Mouse (Mus musculus) MEL (cell line): ENCODE measurements around the gene Cdc25a. TPM values are rescaled to one million over a fixed set of nuclear protein-coding genes. Genes with fewer than 3 reads are reported as not detected.

ENCODE experiments used
- DNase-seq: peaks from one replicate; pipeline ENCODE4 v3.0.0; 2011; ENCODE audit warnings: low read depth, low spot score
- H3K27ac ChIP-seq: 2 replicates; pipeline ENCODE4 v1.5.1; 2012; ENCODE audit warnings: low read depth, mild to moderate bottlenecking, control low read depth, low read length, moderate library complexity; ENCODE audit not compliant: control insufficient read depth
- H3K27me3 ChIP-seq, 2 experiments: fragments of 150-350 bp in 1 of 2; sonication (generic) in 1 of 2; 2 replicates each; pipeline ENCODE4 v1.6.1; 2012; ENCODE audit warnings: low read length in 2 of 2, mild to moderate bottlenecking in 2 of 2, improper control_type of control experiment in 1 of 2, moderate library complexity in 1 of 2; ENCODE audit not compliant: insufficient read depth in 2 of 2, control insufficient read depth in 1 of 2
- H3K36me3 ChIP-seq, 2 experiments: 2 replicates each; pipeline ENCODE4 v1.6.1; 2012 to 2014; ENCODE audit warnings: low read length in 2 of 2, improper control_type of control experiment in 1 of 2, inconsistent platforms in 1 of 2, mild to moderate bottlenecking in 1 of 2; ENCODE audit not compliant: insufficient read depth in 2 of 2, control insufficient read depth in 1 of 2
- H3K4me1 ChIP-seq, 2 experiments: fragments of 150-350 bp in 1 of 2; sonication (generic) in 1 of 2; 2 replicates each; pipeline ENCODE4 v1.6.1; 2012; ENCODE audit warnings: low read length in 2 of 2, improper control_type of control experiment in 1 of 2, mild to moderate bottlenecking in 1 of 2; ENCODE audit not compliant: insufficient read depth in 2 of 2, control insufficient read depth in 1 of 2
- H3K4me3 ChIP-seq, 2 experiments: fragments of 150-350 bp in 1 of 2; sonication (generic) in 1 of 2; 2 replicates each; pipeline ENCODE4 v1.5.1; 2012; ENCODE audit warnings: low read depth in 2 of 2, low read length in 2 of 2, mild to moderate bottlenecking in 2 of 2, moderate library complexity in 2 of 2, control low read depth in 1 of 2, improper control_type of control experiment in 1 of 2; ENCODE audit not compliant: control insufficient read depth in 1 of 2, insufficient read depth in 1 of 2
- H3K79me2 ChIP-seq: 2 replicates; pipeline ENCODE4 v1.6.1; 2012; ENCODE audit warnings: mild to moderate bottlenecking, low read length, moderate library complexity; ENCODE audit not compliant: control insufficient read depth, poor library complexity, insufficient read depth
- H3K9ac ChIP-seq: 2 replicates; pipeline ENCODE4 v1.6.1; 2012; ENCODE audit warnings: low read depth, mild to moderate bottlenecking, control low read depth, low read length, moderate library complexity; ENCODE audit not compliant: control insufficient read depth, poor library complexity, severe bottlenecking
- H3K9me3 ChIP-seq: fragments of 150-350 bp; sonication (generic); replicated peaks from 2 replicates; pipeline ENCODE4 v1.6.1; 2012; ENCODE audit warnings: mild to moderate bottlenecking, low read length, improper control_type of control experiment, moderate library complexity; ENCODE audit not compliant: insufficient read depth
- BHLHE40 ChIP-seq: IDR thresholded peaks from 2 replicates; pipeline ENCODE4 v1.6.1; 2012; ENCODE audit warnings: low read depth, mild to moderate bottlenecking, inconsistent platforms, low read length, improper control_type of control experiment, borderline replicate concordance
- CHD1 ChIP-seq: IDR thresholded peaks from 2 replicates; pipeline ENCODE4 v1.6.1; 2012; ENCODE audit warnings: low read depth, mild to moderate bottlenecking, inconsistent platforms, low read length, improper control_type of control experiment
- CHD2 ChIP-seq: IDR thresholded peaks from 2 replicates; pipeline ENCODE4 v1.6.1; 2011; ENCODE audit warnings: low read length, improper control_type of control experiment
- CTCF ChIP-seq, 3 experiments: IDR thresholded peaks in 2 of 3; conservative IDR thresholded peaks in 1 of 3; 2 replicates each; pipeline ENCODE4 v1.5.1; 2011 to 2012; ENCODE audit warnings: low read length in 3 of 3, low read depth in 2 of 3, mild to moderate bottlenecking in 2 of 3, improper control_type of control experiment in 1 of 3, inconsistent platforms in 1 of 3, mixed read lengths in 1 of 3, moderate library complexity in 1 of 3; ENCODE audit not compliant: control insufficient read depth in 1 of 3, insufficient read depth in 1 of 3, poor library complexity in 1 of 3, severe bottlenecking in 1 of 3
- E2F4 ChIP-seq: IDR thresholded peaks from 2 replicates; pipeline ENCODE4 v1.6.1; 2011; ENCODE audit warnings: low read depth, low read length, improper control_type of control experiment, borderline replicate concordance
- ELF1 ChIP-seq: IDR thresholded peaks from 2 replicates; pipeline ENCODE4 v1.6.1; 2014; ENCODE audit warnings: low read depth, mild to moderate bottlenecking, inconsistent platforms, low read length, improper control_type of control experiment, moderate library complexity
- EP300 ChIP-seq, 2 experiments: IDR thresholded peaks; 2 replicates each; pipeline ENCODE4 v1.6.1; 2011; ENCODE audit warnings: improper control_type of control experiment in 2 of 2, low read length in 2 of 2, low read depth in 1 of 2, mild to moderate bottlenecking in 1 of 2
- ETS1 ChIP-seq: IDR thresholded peaks from 2 replicates; pipeline ENCODE4 v1.6.1; 2012; ENCODE audit warnings: low read depth, mild to moderate bottlenecking, inconsistent platforms, low read length, improper control_type of control experiment, moderate library complexity
- GABPA ChIP-seq: IDR thresholded peaks from 2 replicates; pipeline ENCODE4 v1.6.1; 2012; ENCODE audit warnings: low read depth, mild to moderate bottlenecking, inconsistent platforms, low read length, improper control_type of control experiment, moderate library complexity
- HCFC1 ChIP-seq: IDR thresholded peaks from 2 replicates; pipeline ENCODE4 v1.6.1; 2012; ENCODE audit warnings: low read depth, mild to moderate bottlenecking, inconsistent platforms, low read length, improper control_type of control experiment, moderate library complexity
- JUND ChIP-seq: IDR thresholded peaks from 2 replicates; pipeline ENCODE4 v1.6.1; 2011; ENCODE audit warnings: low read depth, mild to moderate bottlenecking, improper control_type of control experiment, low read length
- KAT2A ChIP-seq: conservative IDR thresholded peaks from 2 replicates; pipeline ENCODE4 v1.6.1; 2012; ENCODE audit warnings: low read depth, low read length, improper control_type of control experiment, inconsistent platforms
- MAFK ChIP-seq: IDR thresholded peaks from 2 replicates; pipeline ENCODE4 v1.6.1; 2011; ENCODE audit warnings: low read depth, mild to moderate bottlenecking, low read length, improper control_type of control experiment, borderline replicate concordance
- MAX ChIP-seq: IDR thresholded peaks from 2 replicates; pipeline ENCODE4 v1.6.1; 2011; ENCODE audit warnings: low read length, improper control_type of control experiment
- MEF2A ChIP-seq: IDR thresholded peaks from 2 replicates; pipeline ENCODE4 v1.6.1; 2014; ENCODE audit warnings: low read depth, mild to moderate bottlenecking, inconsistent platforms, low read length, improper control_type of control experiment; ENCODE audit not compliant: poor library complexity, insufficient replicate concordance, severe bottlenecking; ENCODE audit errors: extremely low read depth
- MXI1 ChIP-seq: IDR thresholded peaks from 2 replicates; pipeline ENCODE4 v1.6.1; 2011; ENCODE audit warnings: mild to moderate bottlenecking, low read depth, low read length, improper control_type of control experiment
- MYB ChIP-seq: IDR thresholded peaks from 2 replicates; pipeline ENCODE4 v1.6.1; 2011; ENCODE audit warnings: mild to moderate bottlenecking, low read depth, low read length, improper control_type of control experiment
- MYC ChIP-seq: IDR thresholded peaks from 2 replicates; pipeline ENCODE4 v1.6.1; 2011; ENCODE audit warnings: low read depth, mild to moderate bottlenecking, low read length, improper control_type of control experiment, moderate library complexity
- NELFE ChIP-seq: IDR thresholded peaks from 2 replicates; pipeline ENCODE4 v1.6.1; 2011; ENCODE audit warnings: low read depth, low read length, improper control_type of control experiment
- NRF1 ChIP-seq: IDR thresholded peaks from 2 replicates; pipeline ENCODE4 v1.6.1; 2014; ENCODE audit warnings: low read depth, mild to moderate bottlenecking, inconsistent platforms, low read length, improper control_type of control experiment, moderate library complexity; ENCODE audit not compliant: poor library complexity, insufficient read depth, severe bottlenecking
- POLR2A ChIP-seq, 2 experiments: IDR thresholded peaks; 2 replicates each; pipeline ENCODE4 v1.6.1; 2011 to 2012; ENCODE audit warnings: low read length in 2 of 2, mild to moderate bottlenecking in 2 of 2, control low read depth in 1 of 2, improper control_type of control experiment in 1 of 2, low read depth in 1 of 2, moderate library complexity in 1 of 2; ENCODE audit not compliant: control insufficient read depth in 1 of 2, insufficient read depth in 1 of 2, poor library complexity in 1 of 2
- POLR2AphosphoS2 ChIP-seq: IDR thresholded peaks from 2 replicates; pipeline ENCODE4 v1.6.1; 2011; ENCODE audit warnings: low read length, improper control_type of control experiment
- POLR2AphosphoS5 ChIP-seq: IDR thresholded peaks from 2 replicates; pipeline ENCODE4 v1.6.1; 2012; ENCODE audit warnings: low read depth, borderline replicate concordance, mild to moderate bottlenecking, inconsistent platforms, low read length, moderate library complexity, mixed read lengths
- RCOR1 ChIP-seq: IDR thresholded peaks from 2 replicates; pipeline ENCODE4 v1.6.1; 2012; ENCODE audit warnings: low read depth, mild to moderate bottlenecking, inconsistent platforms, low read length, improper control_type of control experiment
- SIN3A ChIP-seq: IDR thresholded peaks from 2 replicates; pipeline ENCODE4 v1.6.1; 2012; ENCODE audit warnings: low read length, improper control_type of control experiment, inconsistent platforms
- SMC3 ChIP-seq: IDR thresholded peaks from 2 replicates; pipeline ENCODE4 v1.6.1; 2011; ENCODE audit warnings: low read depth, low read length, improper control_type of control experiment
- TAL1 ChIP-seq: IDR thresholded peaks from 2 replicates; pipeline ENCODE4 v1.6.1; 2012; ENCODE audit warnings: mild to moderate bottlenecking, inconsistent platforms, low read length, moderate library complexity, mixed read lengths
- TBP ChIP-seq: IDR thresholded peaks from 2 replicates; pipeline ENCODE4 v1.8.0; 2011; ENCODE audit warnings: low read depth, low read length, improper control_type of control experiment
- TCF12 ChIP-seq: IDR thresholded peaks from 2 replicates; pipeline ENCODE4 v1.6.1; 2014; ENCODE audit warnings: low read depth, mild to moderate bottlenecking, inconsistent platforms, low read length, improper control_type of control experiment, moderate library complexity
- UBTF ChIP-seq: IDR thresholded peaks from 2 replicates; pipeline ENCODE4 v1.6.1; 2012; ENCODE audit warnings: low read depth, mild to moderate bottlenecking, inconsistent platforms, low read length, improper control_type of control experiment, moderate library complexity, borderline replicate concordance; ENCODE audit not compliant: insufficient read depth
- USF2 ChIP-seq, 2 experiments: IDR thresholded peaks; 2 replicates each; pipeline ENCODE4 v1.6.1; 2011 to 2012; ENCODE audit warnings: improper control_type of control experiment in 2 of 2, low read length in 2 of 2, borderline replicate concordance in 1 of 2, inconsistent platforms in 1 of 2, low read depth in 1 of 2, mild to moderate bottlenecking in 1 of 2; ENCODE audit not compliant: insufficient read depth in 1 of 2
- ZKSCAN1 ChIP-seq: IDR thresholded peaks from 2 replicates; pipeline ENCODE4 v1.6.1; 2012; ENCODE audit warnings: low read depth, mild to moderate bottlenecking, inconsistent platforms, low read length, improper control_type of control experiment, moderate library complexity
- ZMIZ1 ChIP-seq: IDR thresholded peaks from 2 replicates; pipeline ENCODE4 v1.6.1; 2012; ENCODE audit warnings: low read depth, mild to moderate bottlenecking, inconsistent platforms, low read length, improper control_type of control experiment, moderate library complexity
- ZNF384 ChIP-seq: IDR thresholded peaks from 2 replicates; pipeline ENCODE4 v1.6.1; 2012; ENCODE audit warnings: low read depth, mild to moderate bottlenecking, inconsistent platforms, low read length, improper control_type of control experiment
- polyA plus RNA-seq, 2 experiments: library from polyadenylated mRNA; stranded (reverse) in 1 of 2; unstranded in 1 of 2; fragments of >175 nt in 1 of 2; fragments of >200 nt in 1 of 2; gene quantifications; 2 replicates each; pipeline versions ENCODE4 v1.2.1 to v1.2.4; 2012; ENCODE audit warnings: low replicate concordance in 2 of 2, low read depth in 1 of 2; ENCODE audit not compliant: insufficient read length in 2 of 2, insufficient read depth in 1 of 2, missing spikeins in 1 of 2
- total RNA-seq: library from RNA; depleted of rRNA; stranded (reverse); fragments of 300-350 nt; gene quantifications from 2 replicates; pipeline ENCODE4 v1.2.3, GENCODE M21; 2012

Cdc25a gene
- total and polyA plus RNA-seq, 3 experiments: 67.2 to 79.4 (median 67.4) TPM

DNA sequence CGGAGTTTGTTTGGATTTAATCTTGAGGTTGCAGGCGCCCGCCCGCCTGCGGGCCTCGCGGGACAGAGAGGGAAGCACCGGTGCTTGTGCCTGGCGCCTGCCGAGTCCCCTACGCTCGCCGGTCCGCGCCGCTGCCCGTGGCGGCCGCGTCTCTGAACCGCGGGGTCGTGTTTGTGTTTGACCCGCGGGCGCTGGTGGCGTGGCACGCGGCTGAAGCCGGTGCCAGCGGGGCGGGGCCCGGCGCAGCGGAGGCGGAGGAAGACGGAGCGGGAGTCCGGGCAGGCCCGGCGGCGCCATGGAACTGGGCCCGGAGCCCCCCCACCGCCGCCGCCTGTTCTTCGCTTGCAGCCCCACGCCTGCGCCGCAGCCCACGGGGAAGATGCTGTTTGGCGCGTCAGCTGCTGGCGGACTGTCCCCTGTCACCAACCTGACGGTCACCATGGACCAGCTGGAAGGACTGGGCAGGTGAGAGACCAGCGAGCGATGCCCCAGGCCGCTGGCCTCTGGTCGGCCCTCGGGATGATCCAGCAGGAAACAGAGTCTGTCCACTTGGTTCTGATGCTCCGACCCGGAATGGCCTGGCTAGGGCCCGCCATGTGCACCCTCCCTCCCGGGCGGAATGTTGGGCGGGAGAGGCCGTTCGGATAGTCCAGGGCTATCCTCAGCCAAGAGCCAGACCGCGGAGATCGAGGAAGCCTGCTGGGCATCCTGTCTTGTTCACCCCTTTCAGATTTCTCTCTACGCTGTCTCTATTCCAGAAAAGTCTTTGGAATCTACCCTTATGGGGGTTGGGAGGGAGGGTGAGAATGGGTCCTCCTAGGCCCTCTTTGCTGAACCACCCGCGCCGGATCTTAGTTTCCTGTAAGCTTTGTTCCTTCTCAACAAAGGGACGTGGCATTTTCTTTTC is 569 bp downstream of the Cdc25a start:
- Histone ChIP-seq H3K36me3 (peaks cover 28 to 45% of the 10 kb centered on the region in 2 experiments), H3K4me3 (peak overlapping the region; percentile 92 to 97), H3K79me2 (peaks cover 43% of the 10 kb centered on the region), H3K27ac (peak overlapping the region; percentile 99), H3K9ac (peak overlapping the region; percentile 95), H3K4me1 (peaks cover 10 to 15% of the 10 kb centered on the region in 2 experiments), H3K27me3 (no peaks in the 10 kb centered on the region), H3K9me3 (no peaks in the 10 kb centered on the region)
- peak; percentile 60 for DNase-seq
- TF ChIP-seq MYC: peak; percentile 24; the same call in 1 of the 2 replicates
- TF ChIP-seq NELFE: no peak
- 0 out of 2 replicates have a peak, but pooled peaks have one; percentile 1 for TF ChIP-seq POLR2AphosphoS2
- TF ChIP-seq ETS1: no peak
- TF ChIP-seq NRF1: peak; percentile 43; the same call in 1 of the 2 replicates
- TF ChIP-seq SIN3A: no peak; the same call in 1 of the 2 replicates
- TF ChIP-seq MAFK: no peak
- no peak for TF ChIP-seq JUND
- no peak for TF ChIP-seq SMC3
- no peak for TF ChIP-seq POLR2AphosphoS5
- peak; percentile 11; the same call in 1 of the 2 replicates for TF ChIP-seq TAL1
- TF ChIP-seq GABPA: no peak
- no peak for TF ChIP-seq TCF12
- TF ChIP-seq ZKSCAN1: no peak
- peak; percentile 12; the same call in 1 of the 2 replicates for TF ChIP-seq MAX
- TF ChIP-seq USF2 (IDR thresholded peaks at IDR 0.05; ENCODE audit: borderline replicate concordance in 1 of 2, insufficient read depth in 1 of 2, low read depth in 1 of 2, low read length in 2 of 2): no peak
- no peak for TF ChIP-seq MEF2A
- TF ChIP-seq MYB: no peak
- TF ChIP-seq MXI1: no peak; the same call in 1 of the 2 replicates
- no peak for TF ChIP-seq E2F4
- no peak for TF ChIP-seq CHD1
- no peak for TF ChIP-seq ZMIZ1
- no peak for TF ChIP-seq ELF1
- 0 out of 2 replicates have a peak, but pooled peaks have one; percentile 59 for TF ChIP-seq UBTF
- no peak for TF ChIP-seq ZNF384
- TF ChIP-seq HCFC1: no peak; the same call in 1 of the 2 replicates
- no peak for TF ChIP-seq TBP
- no peak for TF ChIP-seq CHD2
- TF ChIP-seq POLR2A (IDR thresholded peaks at IDR 0.05; ENCODE audit: control insufficient read depth in 1 of 2, insufficient read depth in 1 of 2, low read depth in 1 of 2, low read length in 2 of 2, poor library complexity in 1 of 2): peak in 1 of 2 experiments; percentile 16; a peak in 1 of 4 replicates
- no peak for TF ChIP-seq CTCF (IDR thresholded peaks at IDR 0.05 in 2 of 3, conservative IDR thresholded peaks at IDR 0.05 in 1 of 3; ENCODE audit: control insufficient read depth in 1 of 3, insufficient read depth in 1 of 3, low read depth in 2 of 3, low read length in 3 of 3, poor library complexity in 1 of 3, severe bottlenecking in 1 of 3)
- no peak for TF ChIP-seq BHLHE40
- TF ChIP-seq RCOR1: no peak
- no peak for TF ChIP-seq EP300 (IDR thresholded peaks at IDR 0.05; ENCODE audit: low read depth in 1 of 2, low read length in 2 of 2)
- TF ChIP-seq KAT2A: 0 out of 2 replicates have a peak, but pooled peaks have one; percentile 1
